Mouse (Mus musculus): ENCODE results near the gene Mat1a. TPM values are rescaled to one million over a fixed set of nuclear protein-coding genes. Genes with fewer than 3 reads are reported as not detected.

The Mat1a gene
- polyA plus RNA-seq, 1 experiment from 2014 or later = 2.0 TPM

GRCm38 (mm10) chr14:41090777-41091176, 14.1 kb upstream of the Mat1a start:
- 43% methylated on average over 8 of the region's 8 CpGs for WGBS

GRCm38 (mm10) chr14:41094114-41094513, 10.7 kb upstream of the Mat1a start:
- Histone ChIP-seq H3K4me1 (replicated peaks; ENCODE audit: control insufficient read depth, insufficient read depth, low read length) (no peaks in the 10 kb centered on the region), H3K27ac (ENCODE audit: low read depth) (no peak overlapping the region), H3K36me3 (ENCODE audit: control insufficient read depth, insufficient read depth, low read length) (no peaks in the 10 kb centered on the region), H3K9me3 (ENCODE audit: control insufficient read depth, low read length) (no peaks in the 10 kb centered on the region), H3K4me2 (ENCODE audit: low read length) (no peak overlapping the region), H3K9ac (ENCODE audit: low read length) (no peak overlapping the region), H3K4me3 (ENCODE audit: low read depth, low read length) (no peak overlapping the region), H3K27me3 (replicated peaks; ENCODE audit: control insufficient read depth, insufficient read depth, low read length) (no peaks in the 10 kb centered on the region)
- ATAC-seq (replicated peaks; ENCODE audit: low FRiP score, low TSS enrichment, low read depth) (no peak), DNase-seq (ENCODE audit: low spot score) (no peak)
- 65% methylated on average over 1 of the region's 1 CpGs for WGBS

More at GRCm38 (mm10) chr14:41090777-41091176, 14.1 kb upstream of the Mat1a start:
- Histone ChIP-seq H3K9ac (ENCODE audit: low read length) (no peak overlapping the region), H3K4me2 (ENCODE audit: low read length) (no peak overlapping the region), H3K9me3 (ENCODE audit: control insufficient read depth, low read length) (no peaks in the 10 kb centered on the region), H3K4me3 (ENCODE audit: low read depth, low read length) (no peak overlapping the region), H3K36me3 (ENCODE audit: control insufficient read depth, insufficient read depth, low read length) (no peaks in the 10 kb centered on the region), H3K27ac (ENCODE audit: low read depth) (no peak overlapping the region), H3K27me3 (replicated peaks; ENCODE audit: control insufficient read depth, insufficient read depth, low read length) (no peaks in the 10 kb centered on the region), H3K4me1 (replicated peaks; ENCODE audit: control insufficient read depth, insufficient read depth, low read length) (no peaks in the 10 kb centered on the region)
- DNase-seq (ENCODE audit: low spot score) (no peak), ATAC-seq (replicated peaks; ENCODE audit: low FRiP score, low TSS enrichment, low read depth) (no peak)

DNA sequence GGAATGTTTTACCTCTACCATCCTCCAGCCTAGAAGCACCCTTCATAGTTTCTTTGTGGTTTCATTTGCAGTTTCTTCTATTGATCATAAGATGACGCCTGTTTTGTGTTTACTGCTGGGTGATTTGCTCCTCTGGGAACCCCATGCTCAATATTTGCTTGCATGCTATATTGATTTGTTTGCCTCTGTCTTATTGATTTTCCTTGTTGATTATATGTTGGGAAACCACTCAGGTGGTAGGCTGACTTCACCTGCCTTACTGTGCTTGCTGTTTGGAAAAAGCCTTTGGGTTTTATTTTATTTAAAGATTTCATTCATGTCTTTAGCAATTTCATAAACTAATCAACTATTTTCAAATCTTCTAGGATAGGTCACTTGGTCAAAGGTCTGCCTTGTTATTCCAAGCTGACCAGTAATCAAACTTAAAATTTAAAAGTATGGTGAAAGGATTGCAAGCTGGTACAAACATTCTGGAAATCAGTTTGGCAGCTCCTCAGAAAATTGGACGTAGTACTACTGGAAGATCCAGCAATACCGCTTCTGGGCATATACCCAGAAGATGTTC, 8.5 kb upstream of the Mat1a start:
- ATAC-seq (replicated peaks; ENCODE audit: low FRiP score, low TSS enrichment, low read depth) (no peak), DNase-seq (ENCODE audit: low spot score) (no peak)
- 86% methylated on average over 3 of the region's 3 CpGs for WGBS
- no peak overlapping the region for H3K27ac ChIP-seq (ENCODE audit: low read depth)
- H3K9ac ChIP-seq (ENCODE audit: low read length) = no peak overlapping the region
- no peaks in the 10 kb centered on the region for H3K36me3 ChIP-seq (ENCODE audit: control insufficient read depth, insufficient read depth, low read length)
- H3K4me1 ChIP-seq (replicated peaks; ENCODE audit: control insufficient read depth, insufficient read depth, low read length) = no peaks in the 10 kb centered on the region
- H3K27me3 ChIP-seq (replicated peaks; ENCODE audit: control insufficient read depth, insufficient read depth, low read length) = no peaks in the 10 kb centered on the region
- H3K4me3 ChIP-seq (ENCODE audit: low read depth, low read length) = no peak overlapping the region
- no peak overlapping the region for H3K4me2 ChIP-seq (ENCODE audit: low read length)
- H3K9me3 ChIP-seq (ENCODE audit: control insufficient read depth, low read length) = no peaks in the 10 kb centered on the region

- DNase-seq (ENCODE audit: low spot score) (no peak), ATAC-seq (replicated peaks; ENCODE audit: low FRiP score, low TSS enrichment, low read depth) (no peak)
- H3K4me1 ChIP-seq (replicated peaks; ENCODE audit: control insufficient read depth, insufficient read depth, low read length) = no peaks in the 10 kb centered on the region
- no peak overlapping the region for H3K27ac ChIP-seq (ENCODE audit: low read depth)
- no peaks in the 10 kb centered on the region for H3K27me3 ChIP-seq (replicated peaks; ENCODE audit: control insufficient read depth, insufficient read depth, low read length)
- no peak overlapping the region for H3K4me3 ChIP-seq (ENCODE audit: low read depth, low read length)
- H3K9ac ChIP-seq (ENCODE audit: low read length) = no peak overlapping the region
- H3K9me3 ChIP-seq (ENCODE audit: control insufficient read depth, low read length) = no peaks in the 10 kb centered on the region
- no peaks in the 10 kb centered on the region for H3K36me3 ChIP-seq (ENCODE audit: control insufficient read depth, insufficient read depth, low read length)
- whole genome bisulfite sequencing = 83% methylated on average over 1 of the region's 1 CpGs
- H3K4me2 ChIP-seq (ENCODE audit: low read length) = no peak overlapping the region
These were observed 6.1 kb upstream of the Mat1a start for GRCm38 (mm10) chr14:41098726-41099125.

DNA sequence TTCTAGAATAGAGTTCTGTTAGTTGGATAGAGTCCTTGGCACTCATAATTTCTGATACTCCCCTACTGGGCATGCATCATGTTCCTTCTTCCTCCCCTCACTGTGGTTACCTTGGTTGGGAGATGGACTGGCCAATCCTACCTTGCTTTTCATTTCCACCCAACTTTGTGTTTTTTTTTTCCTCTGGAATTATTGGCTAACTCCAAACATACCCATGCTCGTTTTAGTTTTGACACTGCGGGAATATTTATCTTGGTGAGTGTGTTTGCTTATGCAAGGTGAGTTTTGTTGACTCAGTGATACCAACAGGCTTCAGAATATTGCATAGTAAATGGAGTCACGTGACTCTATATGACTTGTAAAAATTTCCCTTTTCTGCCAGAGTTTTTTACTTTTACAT, 4.1 kb upstream of the Mat1a start:
- Histone ChIP-seq H3K4me3 (ENCODE audit: low read depth, low read length) (no peak overlapping the region), H3K36me3 (ENCODE audit: control insufficient read depth, insufficient read depth, low read length) (no peaks in the 10 kb centered on the region), H3K9me3 (ENCODE audit: control insufficient read depth, low read length) (no peaks in the 10 kb centered on the region), H3K4me1 (replicated peaks; ENCODE audit: control insufficient read depth, insufficient read depth, low read length) (no peaks in the 10 kb centered on the region), H3K27me3 (replicated peaks; ENCODE audit: control insufficient read depth, insufficient read depth, low read length) (no peaks in the 10 kb centered on the region), H3K4me2 (ENCODE audit: low read length) (no peak overlapping the region), H3K27ac (ENCODE audit: low read depth) (no peak overlapping the region), H3K9ac (ENCODE audit: low read length) (no peak overlapping the region)
- no peak for ATAC-seq (replicated peaks; ENCODE audit: low FRiP score, low TSS enrichment, low read depth)
- DNase-seq (ENCODE audit: low spot score) = no peak
- 60% methylated on average over 3 of the region's 3 CpGs for WGBS

- H3K27me3 ChIP-seq (replicated peaks; ENCODE audit: control insufficient read depth, insufficient read depth, low read length) = no peaks in the 10 kb centered on the region
- H3K36me3 ChIP-seq (ENCODE audit: control insufficient read depth, insufficient read depth, low read length) = no peaks in the 10 kb centered on the region
- WGBS = 78% methylated on average over 5 of the region's 5 CpGs
- H3K4me3 ChIP-seq (ENCODE audit: low read depth, low read length) = no peak overlapping the region
- no peak overlapping the region for H3K4me2 ChIP-seq (ENCODE audit: low read length)
- no peaks in the 10 kb centered on the region for H3K9me3 ChIP-seq (ENCODE audit: control insufficient read depth, low read length)
- DNase-seq (ENCODE audit: low spot score) = no peak
- H3K27ac ChIP-seq (ENCODE audit: low read depth) = no peak overlapping the region
- H3K9ac ChIP-seq (ENCODE audit: low read length) = no peak overlapping the region
- ATAC-seq (replicated peaks; ENCODE audit: low FRiP score, low TSS enrichment, low read depth) = no peak
- no peaks in the 10 kb centered on the region for H3K4me1 ChIP-seq (replicated peaks; ENCODE audit: control insufficient read depth, insufficient read depth, low read length)
These were observed 3.6 kb upstream of the Mat1a start for GRCm38 (mm10) chr14:41101242-41101641.

DNA sequence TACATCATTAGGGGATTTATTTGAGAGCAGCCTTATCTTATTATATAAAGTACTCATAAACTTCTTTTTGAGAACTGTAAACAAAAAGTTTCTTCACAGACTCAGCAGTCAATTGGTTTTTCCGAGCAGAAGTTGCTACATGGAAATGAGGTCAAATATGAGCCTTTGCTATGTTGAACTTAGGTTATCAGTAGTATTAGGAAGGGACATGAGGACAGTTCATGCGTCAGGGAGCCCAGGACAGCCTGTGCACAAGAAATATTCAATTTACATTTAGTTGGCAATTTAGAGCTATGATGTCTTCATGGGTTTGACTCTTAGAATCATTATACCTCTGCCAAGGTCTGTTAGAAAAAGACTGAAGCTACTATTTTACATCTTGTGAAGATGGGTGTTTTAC, 2.6 kb upstream of the Mat1a start:
- WGBS = 64% methylated on average over 2 of the region's 2 CpGs
- no peaks in the 10 kb centered on the region for H3K9me3 ChIP-seq (ENCODE audit: control insufficient read depth, low read length)

DNA sequence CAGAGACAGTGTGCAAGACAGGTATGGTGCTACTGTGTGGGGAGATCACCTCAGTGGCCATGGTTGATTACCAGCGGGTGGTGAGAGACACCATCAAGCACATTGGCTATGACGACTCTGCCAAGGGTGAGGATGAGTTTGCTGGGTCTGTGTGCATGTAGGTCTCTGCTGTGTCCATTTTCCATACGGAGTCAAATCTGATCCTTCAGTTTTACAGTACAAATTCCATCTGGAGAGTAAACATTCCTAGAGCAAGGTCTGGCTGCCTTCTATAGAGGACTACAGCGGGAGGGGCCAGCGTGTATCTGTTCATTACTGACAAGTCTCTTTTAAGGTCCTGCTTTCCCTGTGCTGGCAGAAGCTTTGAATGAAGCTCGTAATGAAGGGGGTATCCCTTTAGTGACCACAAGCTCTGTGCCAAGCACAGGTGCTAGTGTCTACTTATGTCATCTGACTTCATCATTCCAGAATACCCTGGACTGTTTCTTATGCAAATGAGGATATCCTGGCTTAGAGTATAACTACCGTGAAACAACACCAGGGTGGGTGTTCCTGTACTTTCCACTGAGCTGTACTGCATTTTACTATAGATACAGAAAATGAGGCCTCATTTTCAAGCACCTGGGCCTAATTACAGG, 6.3 kb downstream of the Mat1a start:
- Histone ChIP-seq H3K9ac (ENCODE audit: low read length) (no peak overlapping the region), H3K4me2 (ENCODE audit: low read length) (no peak overlapping the region), H3K27ac (ENCODE audit: low read depth) (no peak overlapping the region), H3K27me3 (replicated peaks; ENCODE audit: control insufficient read depth, insufficient read depth, low read length) (no peaks in the 10 kb centered on the region), H3K36me3 (ENCODE audit: control insufficient read depth, insufficient read depth, low read length) (no peaks in the 10 kb centered on the region), H3K9me3 (ENCODE audit: control insufficient read depth, low read length) (no peaks in the 10 kb centered on the region), H3K4me1 (replicated peaks; ENCODE audit: control insufficient read depth, insufficient read depth, low read length) (no peaks in the 10 kb centered on the region), H3K4me3 (ENCODE audit: low read depth, low read length) (no peak overlapping the region)
- ATAC-seq (replicated peaks; ENCODE audit: low FRiP score, low TSS enrichment, low read depth) (no peak), DNase-seq (ENCODE audit: low spot score) (no peak)
- WGBS = 82% methylated on average over 7 of the region's 7 CpGs

More for the DNA sequence above, 2.6 kb upstream of the Mat1a start:
- Histone ChIP-seq H3K9ac (ENCODE audit: low read length) (no peak overlapping the region), H3K36me3 (ENCODE audit: control insufficient read depth, insufficient read depth, low read length) (no peaks in the 10 kb centered on the region), H3K27ac (ENCODE audit: low read depth) (no peak overlapping the region), H3K4me3 (ENCODE audit: low read depth, low read length) (no peak overlapping the region), H3K4me1 (replicated peaks; ENCODE audit: control insufficient read depth, insufficient read depth, low read length) (no peaks in the 10 kb centered on the region), H3K27me3 (replicated peaks; ENCODE audit: control insufficient read depth, insufficient read depth, low read length) (no peaks in the 10 kb centered on the region), H3K4me2 (ENCODE audit: low read length) (no peak overlapping the region)
- DNase-seq (ENCODE audit: low spot score) = no peak
- ATAC-seq (replicated peaks; ENCODE audit: low FRiP score, low TSS enrichment, low read depth) = no peak

GRCm38 (mm10) chr14:41112944-41113343, 8.1 kb downstream of the Mat1a start:
- H3K27me3 ChIP-seq (replicated peaks; ENCODE audit: control insufficient read depth, insufficient read depth, low read length) = no peaks in the 10 kb centered on the region
- no peak overlapping the region for H3K4me2 ChIP-seq (ENCODE audit: low read length)
- no peaks in the 10 kb centered on the region for H3K9me3 ChIP-seq (ENCODE audit: control insufficient read depth, low read length)
- H3K36me3 ChIP-seq (ENCODE audit: control insufficient read depth, insufficient read depth, low read length) = no peaks in the 10 kb centered on the region
- H3K9ac ChIP-seq (ENCODE audit: low read length) = no peak overlapping the region
- no peak overlapping the region for H3K27ac ChIP-seq (ENCODE audit: low read depth)
- no peaks in the 10 kb centered on the region for H3K4me1 ChIP-seq (replicated peaks; ENCODE audit: control insufficient read depth, insufficient read depth, low read length)
- ATAC-seq (replicated peaks; ENCODE audit: low FRiP score, low TSS enrichment, low read depth) = no peak
- no peak overlapping the region for H3K4me3 ChIP-seq (ENCODE audit: low read depth, low read length)
- 88% methylated on average over 4 of the region's 4 CpGs for whole genome bisulfite sequencing
- DNase-seq (ENCODE audit: low spot score) = no peak

Measured in intestine, embryonic 14.5 days (tissue).